Mouse (Mus musculus) liver, adult 2 months (tissue): ENCODE data around the gene Sh3rf3.

Experiments used
- CTCF ChIP-seq: fragments of 200-500 bp; IDR thresholded peaks from 2 replicates; pipeline ENCODE4 v1.5.1; 2011; ENCODE audit warnings: low read depth, low read length, control low read depth
- POLR2A ChIP-seq: fragments of 200-500 bp; IDR thresholded peaks from 2 replicates; pipeline ENCODE4 v1.6.1; 2011; ENCODE audit warnings: low read length, control low read depth; ENCODE audit not compliant: insufficient read depth; ENCODE audit errors: extremely low read depth

- TF ChIP-seq POLR2A: no peak
- no peak for TF ChIP-seq CTCF
These were observed 302.5 kb downstream of the Sh3rf3 start for GRCm38 (mm10) chr10:59115691-59116090.
